Comparison of ENCODE assay signal across 20 mouse cellular contexts in the genomic region with DNA sequence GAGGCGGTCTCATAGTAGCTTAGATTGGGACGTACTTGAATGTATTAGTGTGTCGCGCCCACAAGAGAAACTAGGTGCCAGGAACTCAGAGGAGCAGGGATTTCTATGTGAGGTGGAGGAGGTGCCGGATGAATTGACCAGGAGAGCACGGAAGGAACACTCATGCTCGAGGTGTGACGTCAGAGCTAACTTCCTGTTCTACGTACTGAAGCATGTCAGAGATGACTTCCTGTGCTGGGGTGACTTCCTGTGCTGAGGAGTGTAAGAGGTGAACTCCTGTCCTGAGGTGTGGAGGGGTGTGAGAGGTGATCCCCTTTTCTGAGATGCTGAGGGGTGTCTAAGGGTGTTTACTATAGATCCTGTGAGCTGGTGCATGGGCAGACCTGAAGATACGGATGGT. TPM values are rescaled to one million over a fixed set of nuclear protein-coding genes. Genes with fewer than 3 reads are reported as not detected.
A peak's percentile ranks its signal among the peaks of the same experiment; 100 is the strongest.
DNase-seq lines count a peak whose midpoint lies in the region; ATAC-seq lines count a peak whose summit lies in the region.
"Had no signal": no experiment of that assay in that cellular context is flagged by ENCODE, and none has a peak within 500 bp of the region (broad histone marks: within the 10 kb centered on the region; RNA-seq: fewer than 3 reads in every experiment).

No protein-coding gene starts in this region.

- no peak overlapping the region for H3K4me3 ChIP-seq in heart, embryonic 12.5 days
- H3K4me3 ChIP-seq: gastrocnemius, adult 2 months; intestine, embryonic 15.5 days; liver, embryonic 12.5 days; lung, embryonic 15.5 days; megakaryocyte, embryonic 14.5 days; midbrain, embryonic 15.5 days had no signal

- no peak overlapping the region for H3K4me2 ChIP-seq in heart, embryonic 12.5 days
- H3K4me2 ChIP-seq: intestine, embryonic 15.5 days; liver, embryonic 12.5 days; lung, embryonic 15.5 days; midbrain, embryonic 15.5 days had no signal

- peaks cover 6% of the 10 kb centered on the region; the same call in 1 of the 2 replicates for H3K36me3 ChIP-seq in heart, embryonic 12.5 days
- H3K36me3 ChIP-seq: intestine, embryonic 15.5 days; lung, embryonic 15.5 days; midbrain, embryonic 15.5 days had no signal

- H3K9ac ChIP-seq in heart, embryonic 12.5 days: no peak overlapping the region
- H3K9ac ChIP-seq: forebrain, postnatal 0 days; intestine, embryonic 15.5 days; liver, embryonic 12.5 days; lung, embryonic 15.5 days; midbrain, embryonic 15.5 days had no signal

- H3K27ac ChIP-seq in heart, embryonic 12.5 days (ENCODE audit: poor library complexity, severe bottlenecking): no peak overlapping the region
- H3K27ac ChIP-seq: intestine, embryonic 15.5 days; liver, embryonic 12.5 days; lung, embryonic 15.5 days; midbrain, embryonic 15.5 days had no signal

- peak; percentile 92 for DNase-seq in heart, adult 11 months
- peak; percentile 49 for DNase-seq in 416B (ENCODE audit: low read depth)
- DNase-seq in T-cell, adult 2 months (ENCODE audit: low spot score): peak; percentile 70
- no peak for DNase-seq in Muller cell, postnatal 12 days (ENCODE audit: inconsistent ontology term)
- no peak for DNase-seq in testis, postnatal 14 days (ENCODE audit: low spot score)
- no peak for DNase-seq in urinary bladder, adult 18-20 months (ENCODE audit: low spot score in 2 of 2)
- DNase-seq: adrenal gland, postnatal 14 days; cerebellum, adult 8-10 months; forebrain, postnatal 0 days; gastrocnemius, adult 2 months; heart, adult 18-20 months; layer of hippocampus, postnatal 36 days; right cerebral cortex, postnatal 14 days had no signal

- H3K4me1 ChIP-seq in heart, embryonic 12.5 days (replicated peaks): peaks cover 38% of the 10 kb centered on the region
- H3K4me1 ChIP-seq: midbrain, embryonic 15.5 days had no signal

- 88% methylated on average over 10 of the region's 10 CpGs for WGBS in heart, embryonic 12.5 days

- ATAC-seq in heart, embryonic 12.5 days (ENCODE audit: insufficient number of reproducible peaks, low FRiP score): no peak
- peak; percentile 52; the same call in 1 of the 2 replicates for ATAC-seq in megakaryocyte progenitor cell, adult 5-6 weeks (replicated peaks; ENCODE audit: poor library complexity)
- ATAC-seq: forebrain, postnatal 0 days; intestine, embryonic 15.5 days; liver, embryonic 12.5 days; midbrain, embryonic 15.5 days had no signal

- no peaks in the 10 kb centered on the region for H3K27me3 ChIP-seq in heart, embryonic 12.5 days (replicated peaks)
- H3K27me3 ChIP-seq: intestine, embryonic 15.5 days; liver, embryonic 12.5 days; lung, embryonic 15.5 days; megakaryocyte, embryonic 14.5 days; midbrain, embryonic 15.5 days had no signal

- H3K9me3 ChIP-seq in heart, embryonic 12.5 days (replicated peaks): no peaks in the 10 kb centered on the region
- H3K9me3 ChIP-seq: intestine, embryonic 15.5 days; liver, embryonic 12.5 days; lung, embryonic 15.5 days; midbrain, embryonic 15.5 days had no signal

RNA-seq across cellular contexts. Expression of a gene that starts 22.5 kb away (rescaled TPM):
- polyA plus RNA-seq in heart, embryonic 12.5 days (2016; fragmentation: Nextera tagmentation; extraction: Ambion mirVana): 33.5 and 36.2 TPM in 2 replicates
- 30.1 and 30.6 TPM in 2 replicates for total RNA-seq in megakaryocyte progenitor cell, adult 5-6 weeks (2015)
- total RNA-seq in megakaryocyte progenitor cell, adult 5-6 weeks (2017): 6.0 and 11.0 TPM in 2 replicates

Comparison
In these comparisons a context has a peak if more than half of its experiments do, and no peak if none do; other contexts are left out.
1. DNase-seq: peak in heart, adult 11 months (single experiment), 416B (single experiment) and T-cell, adult 2 months (single experiment); none in Muller cell, postnatal 12 days (single experiment), testis, postnatal 14 days (single experiment) and urinary bladder, adult 18-20 months (0 of 2).